Mouse (Mus musculus): ENCODE results near the gene Slc9a4. TPM values are rescaled to one million over a fixed set of nuclear protein-coding genes. Genes with fewer than 3 reads are reported as not detected.

The Slc9a4 gene
- polyA plus RNA-seq, 1 experiment = 0.07 TPM

DNA sequence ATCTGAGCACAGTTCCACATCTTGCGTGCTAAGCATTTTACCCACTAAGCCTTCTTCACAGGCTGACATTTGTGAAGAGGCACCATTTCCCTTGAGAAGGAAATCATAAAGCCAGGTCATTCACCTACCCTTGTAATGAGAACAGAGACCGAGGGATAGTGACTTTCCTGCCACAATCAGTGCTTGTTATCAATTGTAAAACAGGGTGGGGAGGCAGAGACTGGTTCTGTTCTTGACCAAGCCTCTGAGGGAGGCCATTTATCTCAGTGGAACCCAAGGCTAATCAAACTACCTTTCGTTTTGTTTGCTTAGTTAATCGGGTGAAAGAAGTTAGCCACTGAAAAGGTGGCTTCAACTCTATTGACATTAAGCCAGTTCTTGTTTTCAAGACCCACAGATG is 77.2 kb downstream of the Slc9a4 start:
- H3K79me3 ChIP-seq (ENCODE audit: low read depth) = no peaks in the 10 kb centered on the region

DNA sequence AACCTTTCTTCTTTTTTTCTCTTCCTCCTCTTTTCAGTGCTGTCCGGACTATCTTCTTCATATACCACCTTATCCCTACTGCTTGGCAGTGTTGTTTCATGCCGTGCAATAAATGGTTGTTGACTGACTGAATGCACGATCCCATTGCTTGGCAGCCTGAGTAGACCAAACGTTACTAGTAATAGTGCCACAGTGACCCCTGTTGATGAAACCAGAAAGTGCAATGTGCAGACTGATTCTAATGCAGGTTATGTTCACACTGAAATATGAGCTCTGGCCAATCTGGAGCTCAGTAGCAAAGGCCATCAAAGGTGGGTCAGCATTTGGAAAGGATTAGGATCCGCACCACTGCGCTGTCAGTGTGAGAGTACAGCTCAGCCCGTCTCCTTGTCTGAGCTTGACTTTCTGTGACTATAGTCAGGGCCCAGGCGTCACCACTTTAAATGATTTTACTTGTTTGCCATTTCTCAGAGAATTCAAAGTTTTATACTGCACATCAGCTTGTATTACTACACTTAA is 78.2 kb downstream of the Slc9a4 start:
- Histone ChIP-seq H3K27me3 (ENCODE audit: control insufficient read depth, insufficient read depth, insufficient read length) (no peaks in the 10 kb centered on the region), H3K36me3 (ENCODE audit: control insufficient read depth, insufficient read depth) (no peaks in the 10 kb centered on the region), H3K4me3 (ENCODE audit: insufficient read depth, poor library complexity, severe bottlenecking) (no peak overlapping the region), H3K79me2 (ENCODE audit: control insufficient read depth, insufficient read depth) (no peaks in the 10 kb centered on the region), H3ac (ENCODE audit: control insufficient read depth, insufficient read length, low read depth) (no peak overlapping the region), H3K79me3 (ENCODE audit: low read depth) (no peaks in the 10 kb centered on the region)
- TF ChIP-seq CTCF (IDR thresholded peaks at IDR 0.05; ENCODE audit: control insufficient read depth, insufficient read depth, insufficient read length) = peak; percentile 63
- no peak for TF ChIP-seq MYOG (IDR thresholded peaks at IDR 0.05; ENCODE audit: control insufficient read depth, extremely low read depth, insufficient read length)
- TF ChIP-seq CEBPB (IDR thresholded peaks at IDR 0.05; ENCODE audit: low read depth) = no peak

More for the DNA sequence above, 77.2 kb downstream of the Slc9a4 start:
- Histone ChIP-seq H3ac (ENCODE audit: control insufficient read depth, insufficient read length, low read depth) (no peak overlapping the region), H3K27me3 (ENCODE audit: control insufficient read depth, insufficient read depth, insufficient read length) (no peaks in the 10 kb centered on the region), H3K4me3 (ENCODE audit: insufficient read depth, poor library complexity, severe bottlenecking) (no peak overlapping the region), H3K79me2 (ENCODE audit: control insufficient read depth, insufficient read depth) (no peaks in the 10 kb centered on the region), H3K36me3 (ENCODE audit: control insufficient read depth, insufficient read depth) (no peaks in the 10 kb centered on the region)
- TF ChIP-seq MAX (IDR thresholded peaks at IDR 0.05) (no peak), CEBPB (IDR thresholded peaks at IDR 0.05; ENCODE audit: low read depth) (no peak), USF1 (IDR thresholded peaks at IDR 0.05; ENCODE audit: low read depth) (no peak), CTCF (IDR thresholded peaks at IDR 0.05; ENCODE audit: control insufficient read depth, insufficient read depth, insufficient read length) (no peak), MYOD1 (IDR thresholded peaks at IDR 0.05; ENCODE audit: control insufficient read depth, insufficient read length, low read depth) (no peak), MYOG (IDR thresholded peaks at IDR 0.05; ENCODE audit: control insufficient read depth, extremely low read depth, insufficient read length) (no peak), FOSL1 (IDR thresholded peaks at IDR 0.05; ENCODE audit: insufficient read depth, low read length, poor library complexity, severe bottlenecking) (no peak)

DNA sequence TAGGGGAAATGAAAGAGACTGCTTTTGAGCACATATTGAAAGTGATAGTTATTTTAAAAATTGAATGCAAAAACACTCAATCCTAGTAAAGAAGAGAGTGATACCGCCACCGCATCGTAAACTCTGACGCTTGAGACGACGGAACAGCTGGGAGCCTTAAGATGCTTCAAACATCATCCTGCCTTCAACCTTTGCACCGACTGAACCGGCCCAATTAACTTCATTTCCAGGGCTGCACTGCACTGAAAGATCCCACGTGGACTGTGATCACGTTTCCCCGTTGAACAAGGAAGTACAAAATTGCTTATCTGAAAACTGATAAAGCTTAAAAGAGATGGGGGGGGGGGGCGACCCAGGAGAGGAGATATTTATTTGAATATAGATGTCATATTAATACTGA is 79.1 kb downstream of the Slc9a4 start:
- no peaks in the 10 kb centered on the region for H3K79me2 ChIP-seq (ENCODE audit: control insufficient read depth, insufficient read depth)
- H3K79me3 ChIP-seq (ENCODE audit: low read depth) = no peaks in the 10 kb centered on the region
- H3K4me3 ChIP-seq (ENCODE audit: insufficient read depth, poor library complexity, severe bottlenecking) = no peak overlapping the region
- H3K36me3 ChIP-seq (ENCODE audit: control insufficient read depth, insufficient read depth) = no peaks in the 10 kb centered on the region
- H3K27me3 ChIP-seq (ENCODE audit: control insufficient read depth, insufficient read depth, insufficient read length) = no peaks in the 10 kb centered on the region
- H3ac ChIP-seq (ENCODE audit: control insufficient read depth, insufficient read length, low read depth) = peak overlapping the region; percentile 3
- TF ChIP-seq FOSL1 (IDR thresholded peaks at IDR 0.05; ENCODE audit: insufficient read depth, low read length, poor library complexity, severe bottlenecking) (no peak), MYOG (IDR thresholded peaks at IDR 0.05; ENCODE audit: control insufficient read depth, extremely low read depth, insufficient read length) (no peak), MAX (IDR thresholded peaks at IDR 0.05) (no peak), MYOD1 (IDR thresholded peaks at IDR 0.05; ENCODE audit: control insufficient read depth, insufficient read length, low read depth) (peak; percentile 86)

DNA sequence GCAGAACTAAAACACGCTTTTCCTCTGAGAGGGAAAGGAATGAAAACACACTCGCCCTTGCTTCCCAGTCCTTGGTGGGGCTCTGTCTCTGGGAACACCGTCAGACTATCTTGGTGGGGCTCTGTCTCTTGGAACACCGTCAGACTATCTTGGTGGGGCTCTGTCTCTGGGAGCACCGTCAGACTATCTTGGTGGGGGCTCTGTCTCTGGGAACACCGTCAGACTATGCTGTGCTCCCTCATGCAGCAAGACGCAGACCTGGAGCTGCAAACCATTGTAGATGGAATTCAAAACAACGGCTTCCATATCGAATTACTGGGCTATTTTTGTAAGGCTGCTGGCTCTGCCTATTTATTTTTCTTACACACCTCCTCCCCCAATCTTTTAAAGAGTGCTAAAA is 79.6 kb downstream of the Slc9a4 start:
- H3K36me3 ChIP-seq (ENCODE audit: control insufficient read depth, insufficient read depth) = no peaks in the 10 kb centered on the region
- no peak for TF ChIP-seq MYOG (IDR thresholded peaks at IDR 0.05; ENCODE audit: control insufficient read depth, extremely low read depth, insufficient read length)
- TF ChIP-seq MYOD1 (IDR thresholded peaks at IDR 0.05; ENCODE audit: control insufficient read depth, insufficient read length, low read depth) = no peak
- TF ChIP-seq FOSL1 (IDR thresholded peaks at IDR 0.05; ENCODE audit: insufficient read depth, low read length, poor library complexity, severe bottlenecking) = no peak
- no peak for TF ChIP-seq MAX (IDR thresholded peaks at IDR 0.05)
- TF ChIP-seq USF1 (IDR thresholded peaks at IDR 0.05; ENCODE audit: low read depth) = no peak
- no peak for TF ChIP-seq CTCF (IDR thresholded peaks at IDR 0.05; ENCODE audit: control insufficient read depth, insufficient read depth, insufficient read length)
- no peak for TF ChIP-seq CEBPB (IDR thresholded peaks at IDR 0.05; ENCODE audit: low read depth)
- no peak overlapping the region for H3K4me3 ChIP-seq (ENCODE audit: insufficient read depth, poor library complexity, severe bottlenecking)
- H3ac ChIP-seq (ENCODE audit: control insufficient read depth, insufficient read length, low read depth) = no peak overlapping the region
- H3K79me2 ChIP-seq (ENCODE audit: control insufficient read depth, insufficient read depth) = no peaks in the 10 kb centered on the region
- H3K27me3 ChIP-seq (ENCODE audit: control insufficient read depth, insufficient read depth, insufficient read length) = no peaks in the 10 kb centered on the region
- H3K79me3 ChIP-seq (ENCODE audit: low read depth) = no peaks in the 10 kb centered on the region

DNA sequence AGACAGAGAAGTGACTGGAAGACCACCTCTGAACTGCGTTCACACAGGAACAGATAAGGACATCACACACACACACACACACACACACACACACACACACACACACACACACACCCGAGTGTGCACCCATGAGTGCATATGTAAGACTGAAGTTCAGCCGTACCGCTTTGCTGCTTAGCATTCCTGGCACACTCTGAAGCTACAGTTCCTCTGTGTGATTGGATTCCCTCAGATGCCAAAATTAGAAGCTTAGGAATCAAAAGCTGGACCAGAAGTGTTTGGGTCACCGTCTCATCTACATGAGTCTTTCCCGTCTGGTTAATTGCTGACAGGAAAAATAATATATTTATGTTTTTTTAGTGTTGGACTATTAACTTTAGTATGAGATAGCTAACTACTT is 81.0 kb downstream of the Slc9a4 start:
- Histone ChIP-seq H3K4me3 (ENCODE audit: insufficient read depth, poor library complexity, severe bottlenecking) (no peak overlapping the region), H3K79me3 (ENCODE audit: low read depth) (no peaks in the 10 kb centered on the region), H3K27me3 (ENCODE audit: control insufficient read depth, insufficient read depth, insufficient read length) (no peaks in the 10 kb centered on the region), H3K36me3 (ENCODE audit: control insufficient read depth, insufficient read depth) (no peaks in the 10 kb centered on the region), H3K79me2 (ENCODE audit: control insufficient read depth, insufficient read depth) (no peaks in the 10 kb centered on the region), H3ac (ENCODE audit: control insufficient read depth, insufficient read length, low read depth) (no peak overlapping the region)
- TF ChIP-seq USF1 (IDR thresholded peaks at IDR 0.05; ENCODE audit: low read depth) (no peak), MYOD1 (IDR thresholded peaks at IDR 0.05; ENCODE audit: control insufficient read depth, insufficient read length, low read depth) (no peak), CTCF (IDR thresholded peaks at IDR 0.05; ENCODE audit: control insufficient read depth, insufficient read depth, insufficient read length) (no peak), MYOG (IDR thresholded peaks at IDR 0.05; ENCODE audit: control insufficient read depth, extremely low read depth, insufficient read length) (no peak), MAX (IDR thresholded peaks at IDR 0.05) (no peak), FOSL1 (IDR thresholded peaks at IDR 0.05; ENCODE audit: insufficient read depth, low read length, poor library complexity, severe bottlenecking) (no peak), CEBPB (IDR thresholded peaks at IDR 0.05; ENCODE audit: low read depth) (no peak)
